Mouse (Mus musculus) testis, postnatal 10 days (tissue): ENCODE measurements around the gene Ptges2.

ENCODE experiments used
- DNase-seq: peaks from one replicate; pipeline ENCODE4 v3.0.0; 2021; ENCODE audit warnings: low spot score

Ptges2 gene

GRCm38 (mm10) chr2:32375317-32375940 lies 20.3 kb upstream of the Ptges2 start:
- DNase-seq = no peak

GRCm38 (mm10) chr2:32376963-32377362 lies 18.7 kb upstream of the Ptges2 start:
- DNase-seq = no peak

GRCm38 (mm10) chr2:32380001-32380500 lies 15.6 kb upstream of the Ptges2 start:
- DNase-seq = no peak

- no peak for DNase-seq
Measured at GRCm38 (mm10) chr2:32381141-32381774, 14.4 kb upstream of the Ptges2 start.

- peak; percentile 98 for DNase-seq
Measured at GRCm38 (mm10) chr2:32381775-32382223, 13.9 kb upstream of the Ptges2 start, which contains the start of gene 1110008P14Rik. Gene 1110008P14Rik, minus strand, starts transcription at chr2:32381938.

GRCm38 (mm10) chr2:32382689-32383088 lies 13.0 kb upstream of the Ptges2 start:
- no peak for DNase-seq

- no peak for DNase-seq
Measured at GRCm38 (mm10) chr2:32387706-32388490, 7.8 kb upstream of the Ptges2 start, which contains the start of gene Lcn2. Gene Lcn2, minus strand, starts transcription at chr2:32388252.

GRCm38 (mm10) chr2:32389157-32389556 lies 6.5 kb upstream of the Ptges2 start:
- no peak for DNase-seq

GRCm38 (mm10) chr2:32390871-32391270 lies 4.8 kb upstream of the Ptges2 start:
- DNase-seq = no peak

GRCm38 (mm10) chr2:32392063-32392462 lies 3.6 kb upstream of the Ptges2 start:
- DNase-seq = peak; percentile 62

GRCm38 (mm10) chr2:32394973-32395372 lies 723 bp upstream of the Ptges2 start:
- peak; percentile 61 for DNase-seq

GRCm38 (mm10) chr2:32395946-32396621 lies 388 bp downstream of the Ptges2 start:
- peak; percentile 89 for DNase-seq

GRCm38 (mm10) chr2:32396695-32397094 lies 999 bp downstream of the Ptges2 start:
- no peak for DNase-seq

GRCm38 (mm10) chr2:32404663-32405062 lies 9.0 kb downstream of the Ptges2 start:
- peak; percentile 97 for DNase-seq

- DNase-seq = no peak
Measured at GRCm38 (mm10) chr2:32407144-32407824, 11.6 kb downstream of the Ptges2 start.

GRCm38 (mm10) chr2:32408429-32409424 lies 13.0 kb downstream of the Ptges2 start:
- no peak for DNase-seq

GRCm38 (mm10) chr2:32411407-32411806 lies 15.7 kb downstream of the Ptges2 start:
- DNase-seq = no peak

GRCm38 (mm10) chr2:32412742-32413531 lies 17.2 kb downstream of the Ptges2 start:
- no peak for DNase-seq

GRCm38 (mm10) chr2:32413936-32414335 lies 18.2 kb downstream of the Ptges2 start:
- no peak for DNase-seq
